Mouse (Mus musculus) urinary bladder, postnatal 36 days (tissue): ENCODE results near the gene Tex11.
A peak's percentile ranks its signal among the peaks of the same experiment; 100 is the strongest.
"Not testable (repeated sequence)": the region's sequence is repeated elsewhere in the genome, so short reads cannot be mapped to it uniquely, and the experiment has no call there.

Experiments
- DNase-seq, 2 experiments: peaks; one replicate each; pipeline ENCODE4 v3.0.0; 2022; ENCODE audit warnings: low spot score in 2 of 2, mixed read lengths in 1 of 2

Gene Tex11

DNA sequence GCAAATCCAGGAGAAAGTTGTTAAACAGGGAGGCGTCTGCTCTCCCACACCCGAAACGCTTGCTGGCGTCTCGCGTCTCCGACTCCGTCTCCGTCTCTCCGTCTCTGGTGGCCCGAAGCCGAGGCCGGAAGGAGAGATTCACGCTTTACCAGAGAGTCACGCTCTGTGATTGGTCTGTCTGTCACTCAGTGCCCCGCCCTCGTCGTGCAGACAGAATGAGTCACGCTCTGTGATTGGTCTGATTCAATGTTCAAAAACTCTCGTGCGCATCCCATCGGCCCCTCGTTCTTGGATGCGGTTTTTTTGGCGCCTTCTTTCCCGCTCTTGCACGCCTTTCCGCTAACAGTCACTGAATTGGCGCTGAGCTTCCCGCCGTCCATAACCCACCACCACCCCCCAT, at the start of gene Tex11:
TSS of gene Tex11 (minus strand) at position 127 of the 400 bp plus-strand sequence.
- no peak for DNase-seq

DNA sequence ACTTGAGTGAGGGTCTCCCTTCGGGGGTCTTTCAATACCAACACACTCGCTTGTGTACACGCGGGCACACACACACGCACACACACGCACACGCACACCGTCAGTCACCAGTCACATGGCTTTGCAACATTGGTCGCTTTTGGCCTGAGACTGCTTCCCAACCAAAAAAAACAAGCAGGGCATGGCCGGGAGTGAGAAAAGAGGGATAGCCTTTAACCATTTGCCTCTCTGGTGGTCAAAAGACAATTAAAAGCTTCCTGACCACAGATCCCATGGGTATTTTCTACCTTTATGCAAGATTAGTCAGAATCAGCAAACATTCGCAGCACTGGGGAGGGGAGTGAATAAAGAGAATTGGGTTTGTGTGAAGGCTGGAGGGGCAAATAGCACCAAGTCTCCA, 26.5 kb upstream of the Tex11 start, which contains the start of gene Slc7a3:
TSS of gene Slc7a3 (minus strand) at position 101 of the 400 bp plus-strand sequence.
- no peak for DNase-seq

DNA sequence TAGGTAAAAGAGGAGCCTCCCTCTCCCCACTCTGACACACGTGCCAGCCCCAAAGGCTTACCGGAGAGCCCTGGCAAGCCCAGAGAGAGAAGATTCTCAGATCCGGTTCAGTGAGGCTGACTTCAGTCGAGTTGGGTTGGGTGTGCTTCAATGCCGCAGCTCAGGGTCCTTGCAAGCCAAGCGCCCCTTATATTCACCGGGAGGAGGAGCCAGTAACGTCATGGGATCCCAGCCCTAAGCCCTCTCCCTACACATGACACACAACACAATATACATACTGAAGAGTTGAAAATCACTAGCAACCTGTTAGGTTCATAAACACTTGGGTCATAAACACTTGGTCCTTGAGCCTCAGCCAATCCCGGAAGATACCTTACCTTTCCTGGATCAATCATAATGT, 25.7 kb upstream of the Tex11 start:
- DNase-seq = not testable (repeated sequence)

DNA sequence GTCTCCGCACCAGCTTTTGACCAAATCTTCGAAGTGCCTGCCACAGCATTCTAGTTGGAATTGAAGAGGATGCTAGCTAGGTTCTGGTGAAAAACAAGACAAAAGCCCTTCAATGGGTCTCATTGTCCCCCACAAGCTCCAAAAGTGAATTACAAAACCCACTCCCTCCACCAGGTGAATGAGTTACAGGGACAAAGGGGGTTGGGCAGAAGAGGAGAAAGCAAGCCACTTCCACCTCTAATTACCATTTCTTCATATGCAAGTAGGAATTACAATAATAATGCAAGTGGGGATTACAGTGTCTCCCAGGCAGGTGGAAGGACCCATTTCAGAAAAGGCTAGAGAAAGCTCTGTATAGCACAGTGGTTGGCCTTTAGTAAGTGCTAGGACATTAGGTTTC, 24.7 kb upstream of the Tex11 start:
- no peak for DNase-seq

DNA sequence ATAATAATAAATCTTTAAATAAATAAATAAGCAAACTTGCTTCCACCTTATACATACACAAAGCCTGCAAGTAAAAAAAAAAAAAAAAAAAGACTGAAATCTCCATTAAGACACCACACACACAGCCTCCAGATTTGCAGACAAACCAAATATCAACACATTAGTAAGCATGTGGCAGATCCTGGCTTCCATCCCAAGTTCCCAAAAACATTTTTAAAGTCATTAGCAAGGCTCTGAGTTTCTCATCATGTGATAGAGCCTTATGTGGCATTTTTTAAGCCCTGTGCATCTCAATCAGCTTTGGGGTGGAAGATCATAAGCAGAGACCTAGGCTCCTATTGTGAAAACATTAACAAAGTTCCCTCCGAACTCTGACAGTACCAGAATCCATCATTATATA, 5.8 kb upstream of the Tex11 start:
- no peak for DNase-seq

GRCm38 (mm10) chrX:101063503-101063902, 4.0 kb upstream of the Tex11 start:
- DNase-seq = no peak

- no peak for DNase-seq
Measured at GRCm38 (mm10) chrX:100943640-100944039, 115.8 kb downstream of the Tex11 start.

GRCm38 (mm10) chrX:100839211-100839610, 220.3 kb downstream of the Tex11 start:
- DNase-seq = no peak

- DNase-seq = no peak
Measured at GRCm38 (mm10) chrX:100832806-100833205, 226.7 kb downstream of the Tex11 start.

DNA sequence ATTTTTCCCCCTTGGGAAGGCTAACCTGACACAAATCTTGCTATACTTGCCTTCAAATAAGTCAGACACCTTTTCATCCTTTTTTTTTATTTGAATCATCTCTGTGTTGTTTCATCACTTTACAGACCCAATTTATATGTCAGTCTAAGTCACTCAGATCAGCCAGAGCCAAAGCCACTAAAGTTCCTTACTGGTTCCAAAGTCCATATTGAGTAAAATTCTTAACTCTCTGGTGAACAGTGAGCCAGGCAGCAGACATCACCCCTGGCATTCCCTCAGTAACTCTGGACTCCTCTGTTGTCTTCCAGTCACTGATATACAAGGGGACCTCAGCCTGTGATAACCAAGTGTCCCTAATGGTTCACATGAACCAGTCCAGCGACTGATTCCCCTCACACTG, 233.9 kb downstream of the Tex11 start:
- no peak for DNase-seq

DNA sequence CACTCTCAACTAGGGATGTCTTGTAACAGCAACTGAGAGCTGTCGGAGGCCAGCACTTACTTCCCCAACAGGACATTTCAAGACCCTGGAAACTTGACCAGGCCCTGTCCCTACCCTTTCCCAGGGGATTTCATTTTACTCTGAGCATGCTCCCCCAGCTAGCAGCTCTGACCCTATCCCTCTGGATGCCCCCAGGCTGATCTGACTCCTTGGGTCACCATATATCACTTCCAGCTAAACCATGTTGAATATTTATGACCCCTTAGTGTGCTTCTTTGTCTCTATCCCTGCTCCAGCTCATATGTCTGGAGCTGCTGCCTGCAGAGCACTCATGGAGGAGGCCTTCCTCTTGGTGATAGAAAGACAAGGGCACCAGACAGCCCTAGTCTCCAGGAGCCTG, 238.3 kb downstream of the Tex11 start:
- DNase-seq = no peak

GRCm38 (mm10) chrX:100818681-100819080, 240.8 kb downstream of the Tex11 start:
- DNase-seq = no peak

DNA sequence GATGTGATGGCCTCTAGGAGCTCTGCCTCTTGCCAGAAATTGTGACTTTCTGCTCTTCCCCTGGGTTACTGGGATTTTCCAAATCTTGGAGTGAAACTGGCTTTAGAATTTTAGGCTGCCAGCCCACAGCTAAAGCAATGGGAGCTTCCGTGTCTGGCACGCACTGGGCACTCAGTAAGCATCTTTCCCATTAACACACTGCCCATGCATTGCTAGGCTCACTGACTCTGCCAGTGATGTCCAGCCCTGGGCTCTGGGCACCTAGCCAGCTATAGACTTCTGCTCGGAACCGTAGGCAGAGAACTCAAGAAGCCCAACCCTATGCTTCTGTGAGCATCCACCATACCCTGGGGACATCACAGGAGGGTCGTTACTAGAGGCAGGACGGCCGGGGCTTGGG, 243.7 kb downstream of the Tex11 start:
- DNase-seq = no peak

DNA sequence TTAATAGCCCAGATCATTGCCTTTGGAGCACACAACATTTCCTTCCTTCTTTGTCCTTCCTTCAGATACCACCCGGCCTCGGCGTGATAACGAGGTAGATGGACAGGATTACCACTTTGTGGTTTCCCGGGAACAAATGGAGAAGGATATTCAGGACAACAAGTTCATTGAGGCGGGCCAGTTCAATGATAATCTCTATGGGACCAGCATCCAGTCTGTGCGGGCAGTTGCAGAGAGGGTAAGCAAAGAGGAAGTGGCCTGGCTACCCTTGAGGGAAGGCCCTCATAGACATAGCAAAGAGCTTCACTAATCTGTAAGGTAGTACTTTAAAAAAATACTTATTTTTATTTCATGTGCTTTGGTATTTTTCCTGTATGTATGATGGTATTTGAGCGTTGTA, 245.3 kb downstream of the Tex11 start:
- DNase-seq = no peak

- no peak for DNase-seq
Measured at GRCm38 (mm10) chrX:100811129-100811528, 248.3 kb downstream of the Tex11 start.

GRCm38 (mm10) chrX:100802034-100802433, 257.4 kb downstream of the Tex11 start:
- DNase-seq = peak; percentile 26 to 42

DNA sequence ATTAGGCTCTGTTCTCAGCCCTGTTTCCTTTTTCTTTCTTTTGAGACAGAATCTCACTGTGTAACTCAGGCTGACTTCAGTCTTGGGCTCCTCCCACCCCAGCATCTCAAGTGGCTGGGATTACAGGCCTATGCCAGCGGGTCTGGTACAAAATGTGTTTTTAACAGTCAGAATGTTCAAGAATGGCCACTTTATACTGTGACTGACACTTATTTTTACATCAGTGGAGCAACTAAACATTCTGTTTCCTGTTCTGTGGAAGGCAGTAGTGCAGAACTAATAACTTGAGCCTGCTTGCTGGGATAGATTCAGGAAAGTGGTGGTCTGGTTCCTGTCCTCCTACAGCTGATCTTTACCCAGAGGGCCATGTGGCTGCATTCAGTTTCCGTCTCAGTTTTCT, 258.8 kb downstream of the Tex11 start:
- no peak for DNase-seq

DNA sequence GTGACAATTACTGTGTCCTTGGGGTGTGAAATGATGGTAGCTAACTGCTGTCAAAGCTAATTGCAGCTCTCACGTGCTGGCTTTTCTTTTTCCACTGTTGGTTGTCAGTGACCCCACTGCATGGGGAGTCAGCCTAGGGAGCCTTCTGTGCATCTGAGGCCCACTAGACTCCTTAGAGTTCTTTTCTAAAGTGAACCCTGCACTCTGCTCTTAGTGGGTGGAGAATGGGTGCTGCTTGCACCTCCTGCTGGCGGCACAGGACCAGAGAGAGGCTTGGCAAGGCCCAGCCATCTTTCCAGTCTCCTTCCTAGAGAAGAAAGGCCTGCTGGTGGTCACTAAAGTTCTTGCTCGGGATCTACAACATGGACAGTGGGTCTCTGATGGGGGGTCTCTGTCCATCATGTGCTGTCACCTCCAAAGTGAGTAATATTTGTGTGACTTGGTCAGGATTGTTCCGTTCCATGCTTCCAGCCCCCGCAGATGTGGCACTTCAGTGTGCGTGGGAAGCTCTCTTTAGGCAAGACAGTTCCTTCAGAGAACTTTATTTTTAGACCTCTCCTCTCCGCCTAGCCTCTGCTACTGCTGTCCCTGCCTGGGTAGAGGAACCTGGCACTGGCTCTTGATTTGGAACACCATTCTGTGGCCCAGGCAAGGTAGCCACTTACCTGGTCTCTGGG, 261.5 kb downstream of the Tex11 start:
- DNase-seq = no peak

DNA sequence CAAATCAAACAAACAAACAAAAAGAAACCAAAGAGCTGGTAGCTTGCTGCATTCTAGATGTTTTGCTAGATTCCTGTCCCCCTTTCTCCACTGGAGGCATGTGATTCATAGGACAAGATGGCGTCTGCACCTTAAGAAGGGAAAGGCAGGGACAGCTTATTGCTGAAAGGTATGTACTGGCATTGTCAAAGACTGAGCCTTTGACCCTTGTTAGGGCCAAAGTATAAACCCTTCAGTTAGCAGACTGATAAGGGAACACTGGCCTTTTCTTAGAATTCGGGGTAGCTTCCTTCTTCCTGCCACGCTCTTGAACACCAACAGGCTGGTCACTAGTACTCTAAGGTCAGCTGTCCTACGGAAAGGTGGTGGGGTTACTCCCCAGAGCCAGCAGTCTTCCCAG, 262.1 kb downstream of the Tex11 start:
- no peak for DNase-seq

DNA sequence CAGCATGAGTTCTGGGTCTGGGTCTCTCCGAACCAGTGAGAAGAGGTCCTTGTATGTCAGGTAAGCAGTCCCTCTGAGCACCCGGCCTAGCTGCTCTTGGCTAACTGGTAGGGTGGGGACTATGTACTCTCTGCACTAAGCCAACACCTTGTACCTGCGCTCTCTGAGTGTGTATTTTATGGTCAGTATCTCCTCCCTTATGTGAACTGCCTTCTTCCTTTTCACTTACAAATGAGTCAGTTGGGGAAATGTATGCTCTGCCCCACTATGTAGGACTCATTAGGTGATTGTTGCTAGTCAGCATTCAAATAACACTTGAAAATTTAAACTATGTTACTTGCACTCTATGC, 262.8 kb downstream of the Tex11 start:
- no peak for DNase-seq

DNA sequence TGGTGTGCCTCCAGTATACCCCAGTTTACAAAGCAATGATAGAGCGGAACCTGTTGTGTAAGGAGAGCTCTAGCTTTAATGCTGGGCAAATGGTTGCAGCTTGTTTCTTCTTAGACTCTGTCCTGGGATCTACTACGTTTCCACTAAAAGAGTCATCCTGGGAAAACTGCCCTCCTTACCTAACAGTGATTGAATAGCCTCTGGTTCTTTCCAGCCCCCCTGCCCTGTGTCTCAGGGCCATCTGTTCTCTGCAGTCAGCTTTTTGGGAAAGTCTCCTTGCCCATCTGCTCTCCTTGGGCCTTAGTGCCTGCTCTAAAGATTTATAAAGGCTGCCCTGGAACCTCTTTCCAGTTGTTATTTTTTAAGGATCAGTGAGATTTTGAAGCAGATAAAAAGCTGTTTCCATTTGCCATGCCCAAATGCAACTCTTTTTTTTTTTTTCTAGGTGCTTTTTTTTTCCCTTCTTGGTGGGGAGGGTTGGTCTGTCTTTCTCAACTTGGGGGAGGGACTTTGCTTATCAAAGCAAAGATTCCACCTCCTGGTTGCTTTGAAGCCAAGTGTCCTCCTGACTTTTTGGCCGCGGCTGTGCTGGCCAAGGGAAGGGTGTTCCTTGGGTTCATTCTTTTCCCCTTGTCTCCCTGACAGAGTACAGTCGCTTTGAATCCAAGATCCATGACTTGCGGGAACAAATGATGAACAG, 263.3 kb downstream of the Tex11 start:
- DNase-seq = no peak

GRCm38 (mm10) chrX:100789322-100789721, 270.1 kb downstream of the Tex11 start:
- DNase-seq = no peak
